Mouse (Mus musculus): Measurements from ENCODE around the gene Sfxn3.

DNA sequence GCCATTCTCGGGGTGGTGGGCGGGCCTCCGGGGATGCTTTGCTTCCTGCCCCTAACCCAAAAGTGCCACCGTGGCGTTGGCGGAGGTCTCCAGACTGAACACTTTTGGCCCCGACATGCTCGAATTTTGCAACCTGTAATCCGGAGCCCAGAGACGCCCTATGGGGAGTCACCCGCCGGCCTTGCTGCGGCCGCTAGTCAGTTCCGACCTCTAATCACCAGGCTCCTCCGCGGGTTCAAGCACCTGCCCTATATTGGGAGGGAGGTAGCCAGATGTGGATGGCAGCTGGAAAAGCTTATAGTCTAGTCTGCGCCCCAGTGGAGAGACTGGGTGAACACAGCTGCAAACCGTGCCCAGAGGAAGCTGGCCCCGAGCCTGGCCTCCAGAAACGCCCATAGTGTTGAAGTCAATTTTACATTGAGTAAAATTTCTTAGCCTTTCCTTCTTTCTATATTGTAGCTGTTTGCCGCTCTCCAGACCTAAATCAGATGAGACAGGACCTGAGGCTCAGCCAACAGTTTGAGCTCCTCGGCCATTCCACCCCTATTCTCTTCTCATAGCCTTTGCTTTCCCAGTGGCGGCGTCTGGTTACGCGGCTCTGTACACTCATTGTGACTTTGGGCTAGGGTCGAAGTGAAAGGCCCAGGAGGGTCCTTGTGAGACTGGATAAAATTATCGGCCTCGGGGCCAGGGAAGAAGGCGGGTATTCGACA, 28.2 kb downstream of the Sfxn3 start:
- TF ChIP-seq POLR2A (IDR thresholded peaks at IDR 0.05; ENCODE audit: borderline replicate concordance, insufficient read depth, low read length) (no peak), CTCF (IDR thresholded peaks at IDR 0.05; ENCODE audit: borderline replicate concordance, insufficient read depth, low read depth, low read length) (no peak)
